Mouse (Mus musculus) hindbrain, embryonic 11.5 days (tissue): ENCODE measurements at regions not wholly inside any gene's neighbourhood (a gene's known extent, or its start where the extent isn't known, plus 50 kb on each side); places are given as distances from the start of the nearest gene placed in this dataset.

Experiments
- ATAC-seq: fragments of 200-750 bp; cut with Nextera tagmentation; 2 replicates; pipeline ENCODE4 v1.8.0; 2017; ENCODE audit warnings: mild to moderate bottlenecking, moderate TSS enrichment, moderate library complexity; ENCODE audit not compliant: low FRiP score
- DNase-seq: peaks from one replicate; pipeline ENCODE4 v3.0.0-alpha.2; 2015; ENCODE audit warnings: low spot score
- H3K27ac ChIP-seq: fragments of 300-500 bp; sonication (generic); 2 replicates; pipeline ENCODE4 v1.5.1; 2014; ENCODE audit warnings: mild to moderate bottlenecking, low read depth, low read length
- H3K27me3 ChIP-seq: fragments of 300-500 bp; sonication (generic); 2 replicates; pipeline ENCODE4 v1.6.1; 2014; ENCODE audit warnings: mild to moderate bottlenecking, low read length, moderate library complexity, mixed read lengths; ENCODE audit not compliant: control insufficient read depth, insufficient read depth
- H3K36me3 ChIP-seq: fragments of 300-500 bp; sonication (generic); 2 replicates; pipeline ENCODE4 v1.6.1; 2014; ENCODE audit warnings: mild to moderate bottlenecking, low read length, moderate library complexity, mixed read lengths; ENCODE audit not compliant: control insufficient read depth, insufficient read depth
- H3K4me1 ChIP-seq: fragments of 300-500 bp; sonication (generic); replicated peaks from 2 replicates; pipeline ENCODE4 v1.6.1; 2014; ENCODE audit warnings: low read length, mixed read lengths; ENCODE audit not compliant: control insufficient read depth, insufficient read depth
- H3K4me2 ChIP-seq: fragments of 300-500 bp; sonication (generic); replicated peaks from 2 replicates; pipeline ENCODE4 v1.6.1; 2014; ENCODE audit warnings: mild to moderate bottlenecking, low read depth, low read length
- H3K4me3 ChIP-seq: fragments of 300-500 bp; sonication (generic); 2 replicates; pipeline ENCODE4 v1.5.1; 2014; ENCODE audit warnings: low read depth, low read length
- H3K9ac ChIP-seq: fragments of 300-500 bp; sonication (generic); 2 replicates; pipeline ENCODE4 v1.6.1; 2014; ENCODE audit warnings: low read depth, low read length
- H3K9me3 ChIP-seq: fragments of 300-500 bp; sonication (generic); 2 replicates; pipeline ENCODE4 v1.6.1; 2016; ENCODE audit warnings: low read length; ENCODE audit not compliant: control insufficient read depth
- WGBS: fragments of 180-500 bp; shearing (Covaris S2); extraction: QIAGEN DNeasy Blood & Tissue Kit; methylation state at CpG from one replicate; pipeline ENCODE4 v1.1.7; 2014; 5-methylcytosine and 5-hydroxymethylcytosine counted together

DNA sequence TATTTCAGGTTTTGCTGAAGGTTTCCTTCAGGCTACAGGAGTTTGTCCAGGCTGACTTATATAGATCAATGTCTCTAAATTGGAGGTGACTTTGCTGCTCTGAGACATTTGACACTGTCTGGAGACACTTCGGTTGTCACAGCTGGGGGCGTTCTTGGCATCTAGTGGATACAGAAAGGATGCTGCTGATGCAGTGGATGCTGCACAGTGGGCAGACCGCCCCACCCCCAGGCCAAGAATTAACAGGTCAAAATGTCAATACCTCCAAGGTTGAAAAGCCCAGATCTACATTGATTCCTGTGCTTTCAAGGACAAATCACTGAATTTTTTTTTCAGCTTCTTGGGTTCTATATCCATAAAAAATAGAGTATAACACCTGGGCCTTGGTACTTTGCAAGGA is 312.3 kb downstream of the Cenpc1 start:
- no peaks in the 10 kb centered on the region for H3K4me1 ChIP-seq
- no peaks in the 10 kb centered on the region for H3K36me3 ChIP-seq
- no peak overlapping the region for H3K27ac ChIP-seq
- 76% methylated on average over 3 of the region's 3 CpGs for WGBS
- no peaks in the 10 kb centered on the region for H3K27me3 ChIP-seq
- no peaks in the 10 kb centered on the region for H3K9me3 ChIP-seq
- DNase-seq (no peak), ATAC-seq (0 out of 2 replicates have a peak, but pooled peaks have one; percentile 51)
- H3K4me3 ChIP-seq, result no peak overlapping the region
- H3K4me2 ChIP-seq, result no peak overlapping the region
- no peak overlapping the region for H3K9ac ChIP-seq

DNA sequence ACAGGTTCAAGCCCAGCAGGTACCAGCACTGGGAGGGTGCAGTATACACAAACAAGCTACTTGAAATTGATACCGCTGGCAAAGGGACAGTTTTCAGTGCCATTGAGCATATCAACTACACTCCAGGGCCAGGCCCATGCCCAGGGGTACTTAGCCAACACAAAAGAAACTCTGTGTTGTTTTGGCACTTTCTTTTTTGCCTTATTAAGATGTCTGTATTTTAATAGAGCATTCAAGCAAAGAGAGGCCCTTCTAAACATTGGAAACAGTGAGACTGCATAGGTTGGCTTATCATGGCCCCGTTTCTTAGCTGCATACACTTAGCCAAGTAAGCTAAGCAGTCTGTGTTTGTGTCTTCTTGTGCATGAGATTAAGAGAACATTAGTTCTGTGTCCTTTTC is 313.7 kb downstream of the Cenpc1 start:
- no peak overlapping the region for H3K9ac ChIP-seq

DNA sequence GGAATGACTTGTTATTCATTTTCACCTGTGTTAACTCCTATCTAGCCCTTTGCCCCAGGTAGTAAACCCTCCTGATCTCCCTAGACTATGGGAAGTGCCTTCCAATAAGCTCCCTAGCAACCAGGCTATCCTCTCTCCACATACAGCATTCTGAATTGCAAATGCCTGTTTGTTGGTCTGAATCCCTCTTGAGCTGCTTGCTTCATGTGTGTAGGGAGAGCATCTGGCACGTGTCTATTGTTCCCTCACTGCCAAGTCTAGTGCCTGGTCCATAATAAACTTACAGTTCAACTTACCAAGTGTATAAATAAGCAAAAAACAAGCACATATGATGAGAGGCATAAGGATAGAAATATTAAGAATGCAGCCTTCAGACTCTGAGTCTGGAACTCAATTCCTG is 314.5 kb downstream of the Cenpc1 start:
- Histone ChIP-seq H3K27ac (no peak overlapping the region), H3K9me3 (no peaks in the 10 kb centered on the region), H3K4me3 (no peak overlapping the region), H3K36me3 (no peaks in the 10 kb centered on the region), H3K9ac (no peak overlapping the region), H3K4me1 (no peaks in the 10 kb centered on the region), H3K27me3 (no peaks in the 10 kb centered on the region), H3K4me2 (no peak overlapping the region)
- 54% methylated on average over 1 of the region's 1 CpGs for WGBS
- DNase-seq (no peak), ATAC-seq (no peak)

More for the DNA sequence above, 313.7 kb downstream of the Cenpc1 start:
- DNase-seq (no peak), ATAC-seq (no peak)
- no peaks in the 10 kb centered on the region for H3K4me1 ChIP-seq
- 79% methylated on average over 2 of the region's 2 CpGs for WGBS
- H3K4me3 ChIP-seq, result no peak overlapping the region
- H3K36me3 ChIP-seq, result no peaks in the 10 kb centered on the region
- no peak overlapping the region for H3K4me2 ChIP-seq
- H3K27me3 ChIP-seq, result no peaks in the 10 kb centered on the region
- H3K9me3 ChIP-seq, result no peaks in the 10 kb centered on the region
- H3K27ac ChIP-seq, result no peak overlapping the region

DNA sequence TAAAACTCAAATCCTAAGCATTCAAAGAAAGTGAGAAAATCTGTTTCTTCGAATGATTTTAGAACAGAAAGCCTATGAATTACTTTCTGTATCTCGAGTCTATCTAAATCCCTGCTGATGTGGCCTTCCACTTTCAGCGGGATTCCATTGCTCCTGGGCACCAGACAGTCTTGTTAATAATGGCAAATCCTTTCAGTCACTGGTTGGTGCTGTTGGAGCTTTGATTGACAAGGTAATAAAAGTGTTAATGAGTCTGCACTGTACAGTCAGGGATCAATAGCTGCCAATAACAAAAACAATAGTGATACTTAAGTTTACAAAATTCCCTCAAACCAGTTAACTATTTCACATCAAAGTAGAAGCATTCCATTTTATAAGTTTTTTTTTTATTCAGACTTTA is 335.8 kb downstream of the Cenpc1 start:
- no peak overlapping the region for H3K27ac ChIP-seq
- H3K9ac ChIP-seq, result no peak overlapping the region
- 64% methylated on average over 3 of the region's 3 CpGs for WGBS
- no peaks in the 10 kb centered on the region for H3K27me3 ChIP-seq
- H3K36me3 ChIP-seq, result no peaks in the 10 kb centered on the region
- DNase-seq (no peak), ATAC-seq (no peak)
- no peaks in the 10 kb centered on the region for H3K4me1 ChIP-seq
- H3K9me3 ChIP-seq, result no peaks in the 10 kb centered on the region
- H3K4me2 ChIP-seq, result no peak overlapping the region
- no peak overlapping the region for H3K4me3 ChIP-seq

DNA sequence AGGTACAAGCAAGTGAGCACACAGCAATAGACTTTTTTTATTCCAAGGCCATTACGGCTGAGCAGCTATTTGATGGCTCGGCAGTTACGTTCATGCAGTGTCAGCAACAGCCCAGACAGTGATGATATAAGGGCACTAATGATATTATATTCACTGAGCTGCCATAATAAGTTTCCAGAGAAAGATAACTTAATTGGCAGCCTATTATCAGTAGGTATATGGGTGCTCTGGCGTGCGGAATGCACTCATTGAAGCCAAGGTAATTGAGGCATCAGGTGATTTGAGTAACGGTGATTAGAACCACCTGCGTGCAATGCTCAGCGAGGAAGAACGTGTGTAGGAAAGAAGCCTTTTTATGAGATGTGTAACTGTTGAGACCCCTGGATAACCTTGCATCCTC is 358.0 kb downstream of the Cenpc1 start:
- DNase-seq (no peak), ATAC-seq (no peak)
- H3K36me3 ChIP-seq, result no peaks in the 10 kb centered on the region
- H3K9ac ChIP-seq, result no peak overlapping the region
- H3K4me1 ChIP-seq, result no peaks in the 10 kb centered on the region
- H3K27me3 ChIP-seq, result no peaks in the 10 kb centered on the region
- H3K4me3 ChIP-seq, result no peak overlapping the region
- WGBS, result 90% methylated on average over 9 of the region's 9 CpGs
- H3K27ac ChIP-seq, result no peak overlapping the region
- H3K9me3 ChIP-seq, result no peaks in the 10 kb centered on the region
- H3K4me2 ChIP-seq, result no peak overlapping the region

DNA sequence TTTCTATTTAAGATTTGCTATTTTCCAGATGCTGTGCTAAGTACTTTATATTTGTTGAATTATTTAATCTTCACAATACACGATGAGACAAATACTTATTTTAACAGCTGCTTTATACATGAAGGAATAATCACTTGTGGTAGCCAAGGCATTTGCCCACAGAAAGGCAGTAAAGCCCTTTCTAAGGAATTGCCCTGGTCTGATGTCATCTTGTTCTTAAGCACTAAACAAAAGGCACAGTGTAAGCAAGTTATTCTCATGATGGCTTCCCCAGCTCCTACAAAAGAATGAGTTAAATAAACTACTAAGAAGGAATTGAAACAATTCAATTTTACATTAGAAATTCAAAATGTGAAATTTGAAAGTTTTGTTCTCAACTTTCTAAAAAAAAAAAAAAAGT is 358.8 kb downstream of the Cenpc1 start:
- ATAC-seq (no peak), DNase-seq (no peak)
- no peak overlapping the region for H3K4me3 ChIP-seq
- no peaks in the 10 kb centered on the region for H3K27me3 ChIP-seq
- 54% methylated on average over 1 of the region's 1 CpGs for WGBS
- H3K9me3 ChIP-seq, result no peaks in the 10 kb centered on the region
- no peaks in the 10 kb centered on the region for H3K36me3 ChIP-seq
- H3K27ac ChIP-seq, result no peak overlapping the region
- H3K4me2 ChIP-seq, result no peak overlapping the region
- H3K4me1 ChIP-seq, result no peaks in the 10 kb centered on the region
- no peak overlapping the region for H3K9ac ChIP-seq

DNA sequence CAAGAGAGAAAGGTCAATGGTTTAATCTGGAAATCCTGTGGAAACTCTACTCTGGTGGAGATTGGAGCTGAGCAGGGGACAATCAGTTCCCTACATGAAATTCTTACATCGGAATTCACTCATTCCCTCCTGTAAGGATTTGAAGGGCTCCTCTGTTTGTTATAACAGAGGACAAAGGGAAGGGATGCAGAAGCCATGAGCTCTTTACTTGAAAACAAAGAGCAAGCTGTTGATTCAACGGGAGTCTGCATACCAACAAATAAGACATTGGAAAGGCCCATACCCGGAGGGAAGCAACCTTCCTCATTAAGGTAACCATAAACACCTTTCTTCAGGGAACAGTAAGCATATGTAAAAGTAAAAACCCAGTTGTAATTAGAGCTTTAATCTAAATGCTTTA is 359.3 kb downstream of the Cenpc1 start:
- DNase-seq (no peak), ATAC-seq (no peak)
- no peak overlapping the region for H3K9ac ChIP-seq
- H3K4me3 ChIP-seq, result no peak overlapping the region
- H3K27ac ChIP-seq, result no peak overlapping the region
- H3K4me1 ChIP-seq, result no peaks in the 10 kb centered on the region
- H3K9me3 ChIP-seq, result no peaks in the 10 kb centered on the region
- no peaks in the 10 kb centered on the region for H3K36me3 ChIP-seq
- no peaks in the 10 kb centered on the region for H3K27me3 ChIP-seq
- H3K4me2 ChIP-seq, result no peak overlapping the region
- 21% methylated on average over 3 of the region's 3 CpGs for WGBS

DNA sequence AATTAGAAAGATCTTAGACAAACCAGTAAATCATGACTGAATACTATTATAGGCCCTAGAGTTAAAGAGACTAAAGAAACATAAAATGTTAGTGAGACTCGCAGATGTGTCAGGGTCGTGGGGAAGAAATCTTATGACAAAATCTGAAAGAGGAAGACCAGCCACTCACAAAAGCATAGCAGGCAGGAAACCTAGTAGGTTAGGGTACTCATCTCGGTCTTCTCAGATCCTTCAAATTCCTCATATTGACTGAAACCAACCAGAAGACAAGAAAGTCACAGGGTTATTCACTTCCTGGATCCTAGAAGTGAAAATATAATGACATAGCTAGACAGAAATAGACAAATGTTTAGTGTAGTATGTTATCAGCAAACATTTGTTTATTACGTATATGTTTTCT is 387.5 kb downstream of the Cenpc1 start:
- no peaks in the 10 kb centered on the region for H3K27me3 ChIP-seq
- no peak overlapping the region for H3K4me3 ChIP-seq
- no peak overlapping the region for H3K27ac ChIP-seq
- DNase-seq (no peak), ATAC-seq (no peak)
- no peaks in the 10 kb centered on the region for H3K36me3 ChIP-seq
- 92% methylated on average over 4 of the region's 4 CpGs for WGBS
- H3K4me2 ChIP-seq, result no peak overlapping the region
- no peaks in the 10 kb centered on the region for H3K9me3 ChIP-seq
- H3K4me1 ChIP-seq, result no peaks in the 10 kb centered on the region
- H3K9ac ChIP-seq, result no peak overlapping the region

DNA sequence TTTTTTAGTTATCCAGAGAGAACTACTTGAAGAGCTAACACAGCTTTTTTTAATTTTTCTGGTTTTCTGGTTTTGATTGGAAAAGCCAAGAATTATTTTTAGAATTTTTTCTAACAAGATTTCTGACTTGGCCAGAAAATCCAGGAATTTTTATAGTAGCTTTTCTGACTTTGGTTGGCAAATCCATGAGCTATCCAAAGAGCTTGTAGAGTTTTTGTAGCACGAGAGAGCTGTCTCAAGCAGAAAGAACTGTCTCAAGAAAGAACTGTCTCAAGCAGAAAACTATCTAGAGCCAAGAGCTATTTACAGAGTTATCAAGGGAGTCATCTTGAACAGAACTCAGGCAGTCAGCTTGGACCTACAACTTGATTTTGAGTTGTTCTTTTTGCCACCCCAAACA is 394.3 kb downstream of the Cenpc1 start:
- Histone ChIP-seq H3K9me3 (no peaks in the 10 kb centered on the region), H3K27ac (no peak overlapping the region), H3K4me1 (no peaks in the 10 kb centered on the region), H3K4me2 (no peak overlapping the region), H3K9ac (no peak overlapping the region), H3K27me3 (no peaks in the 10 kb centered on the region), H3K36me3 (no peaks in the 10 kb centered on the region), H3K4me3 (no peak overlapping the region)
- no peak for ATAC-seq
- 90% methylated on average over 1 of the region's 1 CpGs for WGBS
- no peak for DNase-seq
